Mouse (Mus musculus): ENCODE results near the gene Zfyve19.

The Zfyve19 gene

GRCm38 (mm10) chr2:119208344-119209175 lies at the start of gene Zfyve19, which contains the start of gene Dnajc17:
Gene Zfyve19 (plus strand): TSS chr2:119208617.
Gene Dnajc17 (minus strand): TSS chr2:119208795.
- DNase-seq (ENCODE audit: low read depth in 2 of 2, low spot score in 2 of 2), result peak; percentile 89 to 93

DNA sequence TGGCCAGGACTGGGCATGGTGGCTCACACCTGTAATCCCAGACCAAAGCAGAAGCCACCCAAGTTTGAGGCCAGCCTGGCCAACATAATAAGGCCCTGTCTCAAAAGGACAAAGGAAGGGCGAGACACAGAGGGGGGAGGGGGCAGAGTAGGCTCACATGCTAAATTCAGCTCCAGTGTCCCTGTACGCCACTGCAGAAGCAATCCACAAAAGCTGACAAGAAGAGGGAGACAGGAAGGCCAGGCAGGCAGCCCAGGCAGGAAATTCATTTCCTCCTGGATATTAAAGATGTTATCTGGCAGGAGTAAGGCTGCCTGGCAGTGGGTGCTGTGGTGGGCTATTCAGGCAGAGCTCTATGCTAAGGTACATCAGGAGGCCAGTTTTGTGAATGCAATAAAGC lies 47.2 kb upstream of the Zfyve19 start:
- no peak for DNase-seq (ENCODE audit: low read depth in 2 of 2, low spot score in 2 of 2)

DNA sequence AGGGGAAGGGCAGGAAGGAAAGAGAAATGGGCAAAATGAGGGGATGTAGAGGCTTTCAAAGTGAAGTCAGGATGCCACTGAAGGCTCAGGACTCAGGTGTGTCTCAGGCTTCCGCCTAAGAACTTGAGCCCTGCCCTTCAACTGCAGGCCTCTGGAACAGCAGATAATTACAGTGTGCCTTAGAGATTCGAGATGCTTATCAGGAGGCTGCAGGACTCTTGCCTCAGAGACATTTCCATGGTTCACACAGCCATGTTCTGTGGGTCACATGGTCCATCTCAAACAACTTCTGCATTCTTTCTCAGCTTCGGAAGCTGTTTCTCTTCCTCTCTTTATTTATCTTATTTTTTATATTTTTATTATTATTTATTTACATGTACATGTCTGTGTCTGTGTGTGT lies 45.3 kb upstream of the Zfyve19 start:
- no peak for DNase-seq (ENCODE audit: low read depth in 2 of 2, low spot score in 2 of 2)

- no peak for DNase-seq (ENCODE audit: low read depth in 2 of 2, low spot score in 2 of 2)
These were observed 44.4 kb upstream of the Zfyve19 start for GRCm38 (mm10) chr2:119163999-119164398.

- DNase-seq (ENCODE audit: low read depth in 2 of 2, low spot score in 2 of 2), result no peak
These were observed 43.0 kb upstream of the Zfyve19 start for GRCm38 (mm10) chr2:119165401-119165800.

- DNase-seq (ENCODE audit: low read depth in 2 of 2, low spot score in 2 of 2), result no peak
These were observed 41.2 kb upstream of the Zfyve19 start, which contains the start of gene Gchfr for GRCm38 (mm10) chr2:119166901-119167865. Gene Gchfr (plus strand): TSS chr2:119167773.

- DNase-seq (ENCODE audit: low read depth in 2 of 2, low spot score in 2 of 2), result no peak
These were observed 40.6 kb upstream of the Zfyve19 start for GRCm38 (mm10) chr2:119167866-119168256.

- DNase-seq (ENCODE audit: low read depth in 2 of 2, low spot score in 2 of 2), result no peak
These were observed 38.1 kb upstream of the Zfyve19 start for GRCm38 (mm10) chr2:119170282-119170681.

- no peak for DNase-seq (ENCODE audit: low read depth in 2 of 2, low spot score in 2 of 2)
These were observed 36.8 kb upstream of the Zfyve19 start for GRCm38 (mm10) chr2:119171574-119171973.

- no peak for DNase-seq (ENCODE audit: low read depth in 2 of 2, low spot score in 2 of 2)
These were observed 36.0 kb upstream of the Zfyve19 start for GRCm38 (mm10) chr2:119172446-119172845.

DNA sequence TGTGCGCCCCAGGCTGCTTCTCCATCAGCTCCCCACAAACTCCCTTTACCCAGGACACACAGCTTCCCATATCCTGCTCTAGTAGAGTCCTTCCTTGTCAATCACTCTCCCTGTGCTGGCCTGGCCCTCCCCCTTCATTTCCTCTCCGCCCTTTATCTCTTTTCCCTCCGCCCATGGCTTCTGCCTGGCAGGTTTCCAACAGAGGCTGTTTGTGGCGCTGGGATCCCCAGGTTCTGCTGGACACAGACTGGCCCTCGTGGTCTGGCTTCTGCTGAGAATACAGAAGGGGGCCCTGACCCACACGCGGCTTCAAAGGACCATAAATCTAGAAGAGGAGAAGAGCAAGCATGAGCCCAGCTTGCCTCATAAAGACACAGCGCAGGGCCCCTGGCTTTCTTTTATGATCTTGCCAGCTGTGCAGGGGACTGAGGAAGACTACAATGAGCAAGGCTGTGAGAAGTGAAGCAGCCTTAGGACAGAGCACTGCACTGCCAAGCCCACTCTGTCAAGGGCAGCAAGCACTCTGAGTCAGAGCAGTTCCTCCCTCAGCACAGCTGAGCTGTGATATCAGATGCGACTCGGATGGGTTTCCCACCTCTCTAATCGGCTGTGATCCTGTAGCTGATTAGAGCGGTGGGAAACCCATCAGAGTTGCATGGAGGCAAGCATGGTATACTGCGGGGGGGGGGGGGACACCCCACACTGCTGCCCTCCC lies 35.4 kb upstream of the Zfyve19 start:
- DNase-seq (ENCODE audit: low read depth in 2 of 2, low spot score in 2 of 2), result no peak

GRCm38 (mm10) chr2:119173991-119174651 lies 34.3 kb upstream of the Zfyve19 start, which contains the start of gene Gm14137:
Gene Gm14137 (plus strand): TSS chr2:119174509.
- no peak for DNase-seq (ENCODE audit: low read depth in 2 of 2, low spot score in 2 of 2)

- DNase-seq (ENCODE audit: low read depth in 2 of 2, low spot score in 2 of 2), result no peak
These were observed 33.6 kb upstream of the Zfyve19 start for GRCm38 (mm10) chr2:119174866-119175265.

DNA sequence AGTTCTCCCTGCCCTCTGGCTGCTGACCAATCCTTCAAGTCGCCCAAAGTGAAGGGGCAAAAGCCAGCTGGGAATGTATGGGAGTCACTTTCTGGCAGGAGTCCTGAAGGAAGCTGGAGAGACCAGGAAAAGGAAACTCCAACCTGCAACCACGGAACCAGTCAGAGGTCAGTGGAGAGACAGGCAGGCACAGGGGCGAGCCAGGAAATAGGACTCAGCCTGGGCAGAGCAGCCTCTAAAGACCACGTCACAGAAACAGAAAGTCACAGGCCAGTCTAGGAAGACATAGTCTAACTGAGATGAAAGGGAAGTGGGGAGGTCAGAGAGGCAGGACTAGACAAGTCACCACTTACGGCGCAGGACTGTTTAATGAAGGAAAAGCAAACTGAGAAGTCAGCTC lies 32.8 kb upstream of the Zfyve19 start:
- no peak for DNase-seq (ENCODE audit: low read depth in 2 of 2, low spot score in 2 of 2)

- no peak for DNase-seq (ENCODE audit: low read depth in 2 of 2, low spot score in 2 of 2)
These were observed 31.7 kb upstream of the Zfyve19 start for GRCm38 (mm10) chr2:119176761-119177160.

DNA sequence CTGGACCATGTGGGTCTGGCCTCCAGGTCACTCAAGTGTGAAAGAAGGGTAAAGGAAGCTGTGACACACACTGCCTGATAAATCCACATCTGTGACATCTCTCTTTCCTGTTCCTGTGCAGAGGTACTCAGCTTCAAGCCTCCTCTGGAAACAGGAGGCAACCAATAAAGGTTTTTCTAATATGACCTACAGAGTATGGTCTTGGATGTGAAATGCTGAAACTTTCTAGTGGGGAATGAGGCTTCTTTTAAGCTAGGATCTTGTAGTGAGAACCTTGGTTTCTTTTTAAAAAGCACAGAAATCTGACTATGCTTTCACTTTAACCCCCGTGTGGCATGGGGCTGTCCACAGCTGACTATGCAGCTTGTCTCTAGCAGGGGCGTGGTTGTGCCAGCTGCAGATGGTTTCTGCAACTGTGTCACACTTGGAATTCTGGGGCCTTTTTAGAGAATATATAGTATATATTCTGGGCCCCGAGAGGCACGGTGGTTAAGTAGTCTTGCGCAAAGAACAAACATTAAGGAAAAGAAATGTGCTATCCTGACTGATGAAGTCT lies 31.0 kb upstream of the Zfyve19 start:
- no peak for DNase-seq (ENCODE audit: low read depth in 2 of 2, low spot score in 2 of 2)

DNA sequence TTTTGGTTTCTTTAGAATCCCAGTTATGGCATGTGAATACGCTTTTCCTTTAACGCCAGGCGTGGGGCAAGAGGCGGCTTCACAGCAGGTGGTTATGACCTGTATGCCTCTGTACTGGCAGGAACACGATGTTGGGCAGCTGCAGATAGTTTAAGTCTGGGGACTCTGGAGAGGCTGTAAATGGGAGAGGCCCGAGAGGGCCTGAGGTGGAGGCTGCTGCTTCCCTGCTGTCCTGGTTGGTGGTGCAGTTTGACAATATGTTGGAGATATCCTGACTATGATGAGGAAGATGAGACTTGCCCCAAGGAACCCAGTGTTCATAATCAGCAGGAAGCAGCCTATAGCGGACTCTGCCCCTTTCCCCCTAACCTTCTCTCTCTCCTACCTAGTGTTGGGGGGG lies 25.5 kb upstream of the Zfyve19 start:
- DNase-seq (ENCODE audit: low read depth in 2 of 2, low spot score in 2 of 2), result no peak

DNA sequence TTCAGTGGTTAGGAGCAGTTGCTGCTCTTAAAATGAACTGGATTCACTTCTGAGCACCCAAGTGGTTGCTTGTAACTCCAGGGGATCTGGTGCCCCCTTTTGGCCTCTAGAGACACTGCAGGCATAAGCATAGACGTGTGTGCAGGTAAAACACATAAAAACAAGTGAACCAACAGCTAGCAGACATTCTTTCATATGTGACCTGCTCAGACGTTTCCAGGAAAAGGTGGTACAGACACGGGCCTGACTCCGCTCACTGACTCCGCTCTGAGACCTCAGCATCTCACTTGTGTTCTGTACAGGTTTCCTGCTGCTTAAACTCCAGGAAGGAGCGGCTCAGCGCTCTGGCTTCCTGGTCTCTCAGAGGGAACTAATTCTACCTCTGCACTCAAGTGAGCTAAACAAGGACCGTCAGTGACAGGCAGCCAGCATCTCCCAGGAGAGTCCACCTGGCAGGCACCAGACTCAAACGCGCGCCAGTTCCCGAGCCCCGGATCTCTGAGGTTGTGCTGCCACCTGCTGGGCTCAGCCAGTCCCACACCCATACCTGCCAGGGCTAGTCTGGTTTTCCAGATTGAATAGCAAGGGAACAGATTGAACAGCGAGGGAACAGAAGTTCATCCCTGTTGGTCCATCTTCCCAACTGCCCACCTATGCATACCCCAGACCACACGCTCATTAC lies 19.2 kb upstream of the Zfyve19 start:
- peak; percentile 76 to 82 for DNase-seq (ENCODE audit: low read depth in 2 of 2, low spot score in 2 of 2)

DNA sequence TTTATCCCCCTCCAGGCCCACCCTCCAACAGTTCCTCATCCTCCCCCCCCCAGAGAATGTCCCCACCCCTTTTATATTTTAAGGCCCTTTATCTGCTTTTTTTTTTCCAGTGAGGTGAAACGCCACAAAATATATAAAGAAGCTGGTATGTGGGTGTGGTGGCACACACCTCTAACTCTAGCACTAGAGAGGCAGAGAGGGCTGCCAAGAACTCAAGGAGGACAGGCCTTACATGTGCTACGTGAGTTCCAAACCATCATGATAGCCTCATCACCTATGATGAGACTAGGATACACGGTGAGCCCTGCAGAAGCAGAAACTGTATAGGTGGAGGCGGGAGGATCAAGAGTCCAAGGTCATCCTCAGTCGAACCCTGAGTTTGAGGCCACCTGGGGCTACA lies 17.4 kb upstream of the Zfyve19 start:
- DNase-seq (ENCODE audit: low read depth in 2 of 2, low spot score in 2 of 2), result no peak

GRCm38 (mm10) chr2:119194140-119194539 lies 14.3 kb upstream of the Zfyve19 start:
- no peak for DNase-seq (ENCODE audit: low read depth in 2 of 2, low spot score in 2 of 2)

All from CD8-positive naive resting alpha-beta T cell, adult 2 months (primary cell).